Mouse (Mus musculus) right cerebral cortex, postnatal 36 days (tissue): Measurements from ENCODE around the gene Stat6.

ENCODE experiments used
- DNase-seq, 2 experiments: peaks; one replicate each; pipeline ENCODE4 v3.0.0; 2022; ENCODE audit warnings: low spot score in 2 of 2, mixed read lengths in 1 of 2

Gene Stat6

DNA sequence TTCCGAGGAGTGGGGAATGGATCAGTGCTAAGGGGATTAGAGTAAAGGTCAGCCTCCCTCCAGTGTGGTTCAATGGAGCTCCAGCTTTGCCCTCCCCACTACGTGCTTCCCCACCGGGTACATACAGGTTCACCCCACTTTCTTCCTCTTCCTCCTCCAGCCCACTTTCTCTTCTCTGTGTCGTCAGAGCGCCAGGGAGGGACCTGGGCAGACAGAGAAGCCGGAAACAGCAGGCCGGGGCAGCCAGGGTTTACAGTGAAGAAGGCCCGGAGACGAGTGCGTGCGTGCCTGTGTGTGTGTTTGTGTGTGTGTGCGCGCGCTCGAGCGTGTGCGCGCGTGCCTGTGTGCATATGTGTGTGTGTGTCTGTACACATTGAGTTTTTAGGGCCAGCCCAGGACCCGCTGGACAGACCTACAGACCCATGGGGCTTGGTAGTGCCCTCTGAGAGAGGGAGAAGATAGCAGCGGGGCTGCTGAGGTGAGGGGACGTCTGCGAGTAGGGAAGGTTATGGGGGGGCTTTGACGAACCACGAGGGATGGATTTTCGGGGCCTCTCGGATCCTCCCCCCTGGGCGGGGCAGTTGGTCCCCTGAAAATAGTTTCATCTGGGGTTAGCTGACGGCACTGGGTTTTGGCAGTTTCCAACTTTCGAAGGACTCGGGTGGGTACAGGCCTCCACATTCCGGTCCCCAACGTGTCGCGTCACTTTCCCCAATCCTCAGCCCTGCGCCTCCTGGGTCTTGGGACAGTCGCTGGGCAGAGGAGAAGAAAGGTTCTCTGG, at the start of gene Stat6:
Gene Stat6, plus strand, starts transcription at position 215 of the 781 bp plus-strand sequence.
- no peak for DNase-seq

DNA sequence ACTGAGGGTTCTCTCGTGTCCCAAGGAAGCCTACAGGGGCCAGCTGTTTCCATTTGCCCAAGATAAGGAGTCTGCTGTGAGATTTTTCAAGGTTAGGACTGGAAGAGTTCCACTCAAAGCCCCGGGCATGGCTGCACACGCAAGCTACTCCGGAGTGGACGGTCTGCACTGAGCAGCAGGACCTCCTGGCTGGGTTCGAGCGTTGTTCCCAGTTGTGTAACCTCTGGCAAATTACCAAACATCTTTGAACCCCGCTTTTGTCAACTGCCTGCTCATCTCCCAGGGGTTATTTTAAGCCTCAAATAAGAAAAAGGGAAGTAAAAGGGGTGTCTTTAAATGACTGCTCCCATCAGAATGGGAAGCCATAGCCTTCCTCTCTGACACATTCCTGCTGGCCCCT, 48.4 kb upstream of the Stat6 start:
- DNase-seq = no peak

DNA sequence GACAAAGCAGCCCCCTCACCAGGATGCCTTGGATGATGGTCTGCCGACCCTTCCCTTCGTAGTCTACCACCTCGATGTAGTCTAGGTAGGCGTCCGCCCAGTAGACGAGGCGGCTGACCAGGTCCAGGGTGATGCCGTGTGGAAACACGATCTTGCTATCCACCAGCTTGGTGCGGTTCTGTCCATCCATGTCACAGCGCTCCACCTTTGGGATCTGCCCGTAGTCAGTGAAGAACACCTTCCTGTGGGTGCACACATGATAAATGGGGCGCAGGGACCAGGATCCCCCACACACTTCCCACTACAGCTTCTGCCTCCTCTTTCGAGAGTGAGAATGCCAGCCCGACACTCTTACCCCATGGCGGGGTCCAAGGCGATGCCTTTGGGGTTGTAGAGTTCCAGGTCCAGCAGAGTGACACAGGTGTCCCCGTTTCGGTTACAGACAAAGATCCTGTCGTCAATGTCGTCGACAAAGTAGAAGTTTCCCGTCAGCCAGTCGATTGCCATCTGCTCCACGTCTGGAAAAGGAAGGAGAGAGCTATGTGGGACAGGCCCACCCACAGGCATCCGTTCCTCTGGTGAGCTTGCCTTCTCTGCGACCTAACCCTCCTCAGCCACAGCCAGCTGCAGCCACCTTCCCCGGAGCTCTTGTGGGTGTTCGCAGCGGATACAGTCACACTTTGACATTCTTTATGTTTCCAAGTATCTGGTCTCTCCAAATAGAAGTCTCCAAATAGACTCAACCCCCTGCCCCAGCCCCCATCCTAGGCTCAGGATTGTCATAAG, 47.7 kb upstream of the Stat6 start:
- DNase-seq = peak in 1 of 2 experiments; percentile 69

DNA sequence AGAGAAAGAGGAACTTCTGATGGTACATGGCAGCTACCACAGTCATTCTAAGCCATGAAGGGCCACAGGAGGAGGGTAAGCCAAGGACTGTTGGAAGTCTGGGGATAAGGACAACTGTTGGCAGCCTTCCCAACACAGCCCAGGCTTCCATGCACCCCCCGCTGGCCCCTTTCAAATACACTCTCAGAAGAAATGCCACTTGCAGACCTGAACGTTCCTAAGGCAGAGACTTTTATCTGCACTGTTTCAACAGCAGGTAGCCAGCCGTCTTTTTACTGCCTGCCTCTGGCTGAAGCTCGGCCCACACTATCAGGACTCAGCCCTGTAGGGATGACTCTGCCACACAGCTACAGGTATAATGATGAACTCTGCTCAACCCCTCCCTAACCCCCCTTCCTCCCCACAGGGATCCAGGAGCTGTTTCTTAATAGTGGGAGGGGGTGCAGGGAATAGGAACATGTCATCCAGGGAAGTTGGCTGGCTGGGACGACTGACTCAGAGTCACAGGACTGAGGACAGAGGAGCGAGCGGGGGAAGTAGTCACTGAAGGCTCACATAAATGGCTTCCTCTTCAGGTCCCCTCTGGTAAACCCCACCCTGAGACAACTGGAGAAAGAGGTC, 46.4 kb upstream of the Stat6 start:
- no peak for DNase-seq

DNA sequence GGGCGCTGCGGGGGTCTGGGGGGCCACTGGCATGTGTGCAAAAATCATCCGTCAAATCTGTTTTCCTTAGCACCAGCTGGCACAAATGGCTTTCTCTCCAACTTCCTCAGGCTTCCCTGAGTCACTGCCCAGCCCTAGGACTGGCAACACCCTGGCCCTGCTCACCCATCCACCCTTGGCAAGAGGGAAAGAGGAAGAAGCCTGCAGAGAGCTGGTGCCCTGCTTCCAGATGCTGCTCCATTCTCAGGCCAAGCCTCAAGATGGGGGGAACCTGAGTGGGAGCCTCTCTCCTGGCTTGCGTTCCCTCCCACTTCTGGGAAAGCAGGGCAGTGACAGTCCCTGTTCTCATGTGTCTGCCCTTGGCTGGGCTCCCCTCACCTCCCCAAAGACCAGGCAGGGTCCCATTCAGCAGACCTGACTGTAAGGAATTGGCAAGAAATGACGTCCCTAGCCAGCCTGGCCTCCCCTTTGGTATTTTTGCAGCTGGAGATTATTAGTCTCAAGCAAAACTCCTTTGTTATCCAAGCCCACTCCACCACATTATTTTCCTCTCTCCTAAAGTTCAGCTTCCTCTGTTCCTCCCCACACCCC, 45.4 kb upstream of the Stat6 start:
- no peak for DNase-seq

DNA sequence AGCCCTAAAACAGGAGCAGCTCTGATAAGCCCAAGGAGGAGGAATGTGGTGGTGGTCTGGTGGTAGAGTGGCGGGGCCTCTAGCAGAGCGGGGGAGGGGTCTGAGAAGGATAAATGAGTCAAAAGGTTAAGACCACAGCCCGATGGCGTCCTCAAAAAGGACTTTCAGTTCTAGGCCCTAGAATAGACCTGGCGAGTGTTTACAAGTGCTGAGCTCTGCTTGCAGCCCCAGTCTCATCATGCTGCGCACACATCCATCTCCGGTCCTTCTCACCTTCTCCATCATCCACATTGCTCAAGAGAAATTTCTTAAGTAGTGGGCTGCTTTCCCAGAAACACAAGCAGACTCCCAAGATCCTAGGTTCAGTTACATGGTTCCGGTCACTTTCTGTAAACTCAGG, 44.2 kb upstream of the Stat6 start:
- no peak for DNase-seq

DNA sequence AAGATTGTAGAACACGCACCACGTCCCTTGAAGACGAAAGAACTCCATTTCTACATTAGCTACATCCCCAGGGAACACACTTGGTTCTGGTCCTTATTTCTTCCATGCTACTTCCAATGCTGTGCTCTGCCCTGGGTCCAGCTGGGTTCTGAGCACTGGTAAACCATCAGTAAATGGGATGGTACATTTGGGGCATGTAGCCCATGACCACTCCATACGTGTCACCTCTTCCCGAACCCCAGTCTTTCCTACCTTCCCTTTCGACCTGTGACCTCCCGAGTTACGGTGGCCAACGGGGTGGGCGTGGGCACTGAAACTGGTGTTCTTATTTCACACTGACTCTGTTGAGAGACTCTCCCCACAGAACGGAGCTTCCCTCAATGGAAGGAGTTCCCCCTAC, 43.5 kb upstream of the Stat6 start:
- no peak for DNase-seq

DNA sequence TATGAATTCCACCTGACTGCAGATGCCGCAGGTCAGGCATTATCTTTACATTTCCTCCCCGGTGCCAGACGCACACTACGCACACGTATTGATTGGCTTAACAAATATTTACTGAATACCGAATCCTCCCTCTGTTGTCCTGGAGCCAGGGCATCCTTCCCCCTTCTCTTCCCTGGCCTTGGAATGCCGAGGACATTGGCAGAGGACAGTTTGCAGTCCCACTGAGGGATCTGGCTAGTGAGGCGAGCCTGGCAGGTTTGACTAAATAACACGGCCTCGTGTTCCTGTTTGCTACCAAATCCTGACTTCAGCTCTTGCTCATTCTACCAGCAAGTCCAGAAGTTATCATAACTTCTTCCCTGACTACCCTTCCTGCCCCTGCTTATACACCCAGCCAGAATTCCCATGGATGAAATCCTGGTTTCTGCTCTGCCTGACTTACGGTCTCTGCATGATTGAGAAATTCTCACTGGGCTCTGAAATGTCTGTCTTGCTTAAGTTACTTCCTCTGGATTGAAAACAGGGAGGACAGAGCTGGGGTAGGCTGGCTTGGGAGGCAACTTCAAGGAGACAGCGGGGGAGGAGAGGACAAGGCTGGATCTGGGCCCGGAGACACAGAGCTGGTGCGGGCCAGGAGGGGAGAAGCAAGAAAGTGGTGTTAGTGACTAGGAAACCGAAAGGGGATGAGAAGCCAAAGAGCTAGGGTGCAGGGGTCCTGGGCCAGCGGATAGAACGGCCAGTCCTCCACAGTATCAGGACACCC, 42.8 kb upstream of the Stat6 start:
- DNase-seq = no peak

DNA sequence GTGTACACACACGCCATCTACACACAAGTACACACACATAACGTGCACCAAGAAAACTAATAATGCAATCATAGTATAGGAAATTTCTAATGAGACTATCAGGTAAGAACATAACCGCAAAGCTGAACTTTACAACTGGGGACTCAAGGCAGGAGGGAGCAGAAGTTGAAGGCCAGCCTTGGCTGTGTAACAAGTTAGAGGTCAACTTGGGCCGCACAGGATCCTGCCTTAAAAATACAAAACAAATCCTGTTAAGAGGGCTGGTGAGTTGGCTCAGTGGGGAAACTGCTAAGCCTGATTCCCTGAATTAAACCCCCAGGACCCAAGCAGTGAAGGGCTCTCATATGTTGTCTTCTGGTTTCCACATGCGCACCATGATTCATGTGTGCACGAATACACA, 40.6 kb upstream of the Stat6 start:
- DNase-seq = no peak

DNA sequence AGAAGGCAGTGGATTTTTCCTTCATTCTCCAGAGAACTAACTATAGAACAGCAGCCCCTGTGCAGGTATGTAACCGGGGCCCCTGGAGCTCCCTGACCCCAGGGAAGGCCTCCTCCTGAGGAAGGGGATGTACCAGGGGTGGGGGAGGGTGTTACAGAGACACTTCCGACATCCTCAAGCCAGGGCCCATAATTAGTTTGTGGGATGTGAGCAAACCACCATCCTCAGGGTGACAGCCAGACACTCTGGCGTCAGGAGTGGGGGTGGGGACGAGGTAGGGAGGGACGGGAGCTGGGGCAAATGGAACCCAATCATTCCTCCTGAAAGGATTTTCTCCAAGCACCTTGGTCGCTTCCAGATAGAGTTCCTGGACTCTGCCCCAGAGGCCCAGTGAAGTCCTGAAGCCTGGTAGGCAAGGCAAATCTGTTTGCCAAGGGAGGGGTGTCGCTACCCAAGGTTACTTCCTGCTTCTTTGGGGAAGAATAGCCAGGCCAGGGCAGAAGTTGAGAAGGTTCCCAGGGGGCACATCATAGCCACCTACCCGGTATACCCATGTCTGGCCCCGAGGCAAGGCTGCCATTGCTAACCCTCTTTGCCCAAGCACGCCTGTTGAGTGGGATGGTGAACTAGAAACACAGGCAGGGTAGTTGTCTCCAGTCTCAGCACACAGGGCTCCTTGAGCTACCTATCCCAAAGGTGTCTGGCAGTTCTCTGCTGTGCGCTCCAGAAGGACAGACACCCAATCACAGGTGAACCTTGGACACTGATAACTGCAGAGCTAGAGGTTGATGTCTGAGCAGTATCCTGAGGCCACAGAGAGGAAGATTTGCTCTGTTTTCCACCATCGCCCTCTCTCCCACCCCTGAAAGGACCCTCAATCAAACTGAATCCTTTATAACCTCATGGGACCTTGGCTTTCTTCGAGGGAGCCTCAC, 39.1 kb upstream of the Stat6 start:
- DNase-seq = no peak

DNA sequence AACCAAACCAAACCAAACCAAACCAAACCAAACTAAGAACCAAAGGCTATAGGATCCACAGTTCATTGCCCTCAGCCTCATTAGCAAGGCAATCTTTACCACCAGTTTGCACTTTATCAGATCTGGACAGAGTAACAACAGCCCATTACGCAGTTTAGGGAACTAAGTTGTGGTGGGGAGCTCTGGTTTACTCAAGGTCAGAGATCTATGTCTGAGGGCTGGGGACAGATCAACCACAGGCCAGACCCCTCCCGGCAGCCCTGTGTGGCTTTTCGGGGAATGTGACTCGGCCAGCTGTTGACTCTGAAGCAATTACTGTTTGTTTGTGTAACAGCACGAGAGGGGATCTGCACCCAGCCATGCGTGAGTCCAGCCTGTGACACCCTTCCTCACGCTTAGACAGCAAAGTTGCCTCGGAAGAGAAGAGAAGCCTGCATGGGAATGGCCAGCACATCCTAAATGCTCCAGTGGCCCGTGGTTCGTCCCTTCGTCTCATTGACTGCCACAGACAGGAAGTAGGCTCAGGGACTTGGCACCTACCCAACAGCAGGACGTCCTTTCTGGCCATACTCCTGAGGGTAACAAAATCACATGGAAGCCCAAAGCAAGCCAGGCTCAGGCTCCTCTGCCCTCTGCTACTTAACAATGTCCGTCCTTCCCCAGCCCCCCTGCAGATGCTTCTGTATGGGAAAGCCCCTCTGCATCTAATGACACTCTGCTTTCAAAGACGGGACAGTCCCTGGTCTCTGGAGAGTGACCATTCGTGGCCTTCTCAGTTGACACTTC, 38.1 kb upstream of the Stat6 start:
- DNase-seq = no peak

DNA sequence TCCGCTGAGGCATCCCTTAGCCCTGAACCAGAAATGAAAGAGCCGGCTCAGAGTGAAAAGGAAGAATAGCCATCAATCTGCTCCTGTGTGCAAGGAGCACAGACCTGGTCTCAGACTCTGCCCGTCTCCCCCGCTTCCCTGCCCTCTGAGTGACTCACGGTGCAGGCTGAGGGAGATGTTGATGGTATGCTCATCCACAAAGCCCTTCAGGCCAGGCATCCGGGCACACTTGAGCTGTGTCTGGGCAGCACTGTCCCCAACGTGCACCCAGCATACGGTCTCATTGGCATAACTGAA, 37.6 kb upstream of the Stat6 start:
- no peak for DNase-seq

DNA sequence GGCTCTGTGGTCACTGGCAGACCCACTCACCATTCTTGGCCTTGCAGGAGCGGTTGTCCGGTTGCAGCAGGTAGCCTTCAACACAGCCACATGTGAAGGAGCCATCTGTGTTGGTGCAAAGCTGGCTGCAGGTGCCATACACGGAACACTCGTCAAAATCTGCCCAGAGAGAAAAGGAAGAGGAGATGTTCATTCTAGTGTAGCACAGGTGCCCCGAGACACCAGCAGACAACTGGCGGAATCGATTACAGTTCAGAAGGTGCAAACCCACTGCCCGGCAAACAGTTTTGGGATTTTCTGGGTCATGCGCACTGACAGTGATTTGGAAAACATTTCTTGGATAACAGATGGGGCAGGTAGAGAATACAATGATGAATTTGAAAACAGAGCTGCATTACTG, 37.0 kb upstream of the Stat6 start:
- no peak for DNase-seq

DNA sequence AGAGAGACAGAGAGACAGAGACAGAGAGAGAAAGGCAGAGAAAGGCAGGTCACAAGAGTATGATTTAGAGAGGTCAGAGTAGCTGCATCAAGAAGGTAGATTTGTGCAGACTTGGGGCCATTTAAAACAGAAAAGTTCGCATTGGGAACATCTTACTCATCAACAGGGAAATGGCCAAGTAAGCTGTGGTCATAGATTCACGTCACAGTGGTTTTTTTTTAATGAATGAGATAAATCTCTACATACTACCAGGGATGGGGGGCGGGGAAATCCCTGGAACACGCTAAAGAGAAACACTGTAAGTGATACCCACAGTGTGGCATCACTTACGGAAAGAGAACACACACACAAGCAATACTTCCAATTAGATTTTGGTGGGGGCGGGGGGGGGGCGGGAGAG, 35.7 kb upstream of the Stat6 start:
- DNase-seq = no peak

DNA sequence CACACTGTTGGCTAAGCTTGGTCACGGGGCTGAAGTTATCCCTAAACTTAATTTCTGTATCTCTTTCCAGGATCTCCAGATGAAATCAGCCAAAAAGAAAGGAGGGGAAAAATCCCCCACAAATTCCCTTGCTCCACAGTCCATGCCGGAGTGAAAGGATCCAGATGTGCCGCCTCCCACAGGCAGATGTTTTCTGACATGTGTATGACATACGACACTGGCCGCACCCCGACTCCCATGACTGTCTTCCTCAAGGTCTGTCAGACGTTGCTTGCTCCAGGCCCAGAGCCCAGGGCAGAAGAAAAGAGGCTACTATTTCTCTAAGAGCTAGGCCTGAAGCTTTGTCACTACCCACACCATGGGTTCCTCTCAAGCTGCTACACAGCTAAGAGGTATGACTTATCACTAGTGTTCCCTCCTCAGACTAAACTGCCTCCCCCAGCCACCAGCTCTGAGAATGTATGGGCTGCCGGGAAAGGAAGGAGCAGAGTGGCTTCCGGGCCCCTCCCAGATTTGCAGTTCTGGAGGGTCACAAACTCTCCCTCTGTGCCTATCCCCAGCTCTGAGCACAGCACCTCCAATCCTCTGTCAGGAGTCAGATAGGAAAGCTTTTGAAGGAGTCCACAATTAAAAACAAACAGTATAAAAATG, 33.2 kb upstream of the Stat6 start:
- DNase-seq = no peak

DNA sequence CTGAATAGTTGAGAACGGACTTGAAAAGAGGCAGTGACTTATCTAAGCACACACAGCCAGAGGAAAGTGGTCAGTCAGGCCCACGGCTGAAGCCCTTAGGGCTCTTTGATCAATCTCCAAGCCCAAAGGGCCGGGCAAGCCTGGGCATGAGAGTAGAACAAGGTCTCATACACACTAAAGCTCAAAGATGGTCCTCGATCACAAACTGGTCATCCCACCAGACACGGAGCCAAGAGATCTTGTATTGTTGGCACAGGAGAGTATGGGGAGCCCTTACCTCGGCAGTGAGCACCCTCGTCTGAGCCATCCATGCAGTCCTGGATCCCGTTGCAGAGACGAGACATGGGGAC, 32.7 kb upstream of the Stat6 start:
- no peak for DNase-seq

DNA sequence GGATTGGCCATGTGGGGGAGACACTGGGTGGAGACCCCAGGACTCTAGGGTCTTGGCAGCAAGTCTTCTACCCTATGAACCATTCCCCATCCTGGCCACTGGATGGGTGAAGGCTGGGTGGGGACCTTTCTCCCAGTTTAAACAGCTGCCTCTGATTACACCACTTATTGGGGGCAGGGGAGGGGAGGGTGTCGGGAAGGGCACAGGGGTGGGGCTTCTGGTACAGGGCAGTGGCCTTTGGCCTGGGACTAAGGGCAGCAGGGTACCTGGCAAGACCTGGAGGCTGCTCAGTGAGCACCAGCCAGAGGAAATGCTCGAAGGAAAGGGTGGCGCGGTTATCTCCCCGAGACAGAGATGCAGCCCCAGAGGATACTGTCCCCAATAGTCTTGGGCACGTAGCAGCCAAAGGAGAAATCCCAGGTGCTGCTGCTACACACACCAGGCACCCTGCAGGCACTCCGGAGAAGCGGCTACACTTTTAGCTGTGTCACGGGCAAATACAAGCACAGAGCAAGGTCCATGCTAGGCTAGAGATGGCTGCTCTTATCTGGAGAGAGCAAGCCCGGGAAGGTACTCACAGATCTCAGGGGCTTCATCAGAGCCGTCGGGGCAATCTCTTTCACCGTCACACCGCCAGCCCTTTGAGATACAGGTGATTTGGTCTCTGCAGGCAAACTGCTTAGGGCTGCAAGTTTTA, 30.6 kb upstream of the Stat6 start:
- no peak for DNase-seq

DNA sequence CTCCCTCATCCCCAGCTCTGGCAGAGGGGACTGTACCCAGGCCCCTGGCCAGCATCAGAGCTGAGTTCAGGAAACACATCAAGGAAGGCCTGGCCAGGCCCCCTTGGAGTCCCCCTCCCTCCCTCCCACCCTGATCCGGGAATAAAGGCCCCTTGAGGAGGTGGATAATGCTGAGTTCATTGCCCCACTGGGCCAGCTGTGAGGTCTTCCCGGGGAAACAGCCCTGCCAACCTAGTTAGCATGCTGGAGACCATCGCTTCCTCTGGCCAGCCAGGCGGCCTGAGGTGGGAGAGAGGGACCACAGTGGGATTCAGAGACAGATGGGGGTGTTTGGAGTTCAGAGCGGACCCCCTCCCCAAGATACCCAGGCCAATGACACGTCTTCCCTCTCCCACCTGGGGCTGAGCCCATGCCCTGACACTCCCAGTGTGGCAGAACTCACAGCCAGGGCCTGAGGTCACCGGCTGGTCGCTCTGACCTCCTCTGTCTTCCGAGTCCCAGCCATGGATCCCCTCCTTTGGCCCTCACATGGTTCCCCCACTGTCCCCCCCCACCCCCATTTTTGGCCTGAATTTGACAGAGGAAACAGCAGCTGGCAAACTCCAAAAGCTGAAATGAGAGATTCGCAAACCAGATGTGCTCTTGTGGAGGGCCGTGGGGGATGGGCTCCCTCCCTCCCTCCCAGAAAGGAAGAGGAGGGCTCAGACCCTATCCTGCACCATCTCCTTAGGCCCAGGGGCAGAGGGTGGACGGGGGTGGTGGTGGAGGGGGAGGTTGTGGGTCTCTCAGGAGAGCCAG, 28.4 kb upstream of the Stat6 start:
- no peak for DNase-seq
